ENCODE assay signal across 8 mouse cellular contexts in the genomic region with DNA sequence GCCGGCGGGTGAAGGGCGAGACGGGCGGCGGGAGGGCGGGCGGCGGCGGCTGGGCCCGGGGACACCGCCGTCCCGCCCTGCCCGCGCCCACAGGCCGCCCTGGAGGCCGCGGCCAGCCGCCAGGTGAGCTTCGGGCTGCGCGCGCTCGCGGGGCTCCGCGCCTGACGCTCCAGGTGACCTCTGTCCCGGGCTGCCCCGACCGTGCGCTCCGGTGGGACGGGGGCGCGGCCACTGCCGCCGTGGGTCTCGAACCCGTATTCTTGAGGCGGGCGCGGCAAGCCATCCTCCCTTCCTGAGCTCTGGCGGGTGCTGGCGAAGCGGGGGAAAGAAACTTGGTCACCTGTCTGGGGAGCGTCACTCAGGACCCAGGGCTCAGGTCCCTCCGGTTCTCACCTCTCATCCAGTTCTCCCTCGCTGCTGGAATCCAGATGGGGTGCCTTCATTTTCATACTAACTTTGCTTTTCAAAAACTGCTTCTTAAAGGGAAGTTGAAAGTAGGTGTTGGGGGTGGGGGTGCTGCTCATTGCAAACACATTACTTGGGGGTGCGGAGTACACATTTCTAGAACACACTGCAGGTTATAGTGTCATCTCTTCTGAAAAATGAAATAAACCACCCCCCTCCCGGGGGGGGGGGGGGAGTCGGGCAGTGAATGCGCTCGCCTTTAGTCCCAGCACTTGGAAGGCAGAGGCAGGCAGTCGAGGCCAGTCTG. TPM values are rescaled to one million over a fixed set of nuclear protein-coding genes. Genes with fewer than 3 reads are reported as not detected.
DNase-seq lines count a peak whose midpoint lies in the region; ATAC-seq and TF ChIP-seq lines count a peak whose summit lies in the region.

Gene Atxn7, plus strand, starts transcription at position 40 of the 712 bp plus-strand sequence.
Gene Thoc7, minus strand, starts transcription at position 452 of the 712 bp plus-strand sequence.

- H3ac ChIP-seq in C2C12 (ENCODE audit: control insufficient read depth, insufficient read length, low read depth) = peak within 1 kb of the TSS; percentile 80

- no peaks in the 10 kb centered on the region for H3K27me3 ChIP-seq in C2C12 (ENCODE audit: control insufficient read depth, insufficient read depth, insufficient read length)
- H3K27me3 ChIP-seq in embryonic facial prominence, embryonic 14.5 days (replicated peaks; ENCODE audit: control insufficient read depth, insufficient read depth, low read length) = no peaks in the 10 kb centered on the region
- no peaks in the 10 kb centered on the region for H3K27me3 ChIP-seq in liver, embryonic 12.5 days (replicated peaks)
- H3K27me3 ChIP-seq in testis, adult 2 months (ENCODE audit: control insufficient read depth, insufficient read depth, low read length) = no peaks in the 10 kb centered on the region

- peaks cover 12% of the 10 kb centered on the region for H3K4me1 ChIP-seq in embryonic facial prominence, embryonic 14.5 days (ENCODE audit: control insufficient read depth, insufficient read depth, low read length)
- H3K4me1 ChIP-seq in liver, embryonic 12.5 days = peaks cover 46% of the 10 kb centered on the region
- H3K4me1 ChIP-seq in testis, adult 2 months (ENCODE audit: control insufficient read depth, insufficient read depth, low read length) = peaks cover 7% of the 10 kb centered on the region

- ATAC-seq in embryonic facial prominence, embryonic 14.5 days (ENCODE audit: low read depth) = peak; percentile 49
- ATAC-seq in liver, embryonic 12.5 days = peak; percentile 80

- WGBS in embryonic facial prominence, embryonic 14.5 days = 6% methylated on average over 19 of the region's 56 CpGs
- WGBS in liver, embryonic 12.5 days (ENCODE audit: insufficient replicate concordance) = 1% methylated on average over 45 of the region's 56 CpGs

- peaks cover 32% of the 10 kb centered on the region for H3K79me3 ChIP-seq in C2C12 (ENCODE audit: low read depth)

- H3K4me2 ChIP-seq in embryonic facial prominence, embryonic 14.5 days (ENCODE audit: low read depth, low read length) = peak within 1 kb of the TSS; percentile 70
- H3K4me2 ChIP-seq in liver, embryonic 12.5 days = peak within 1 kb of the TSS; percentile 87

- H3K9me3 ChIP-seq in embryonic facial prominence, embryonic 14.5 days (ENCODE audit: control insufficient read depth, low read length) = no peaks in the 10 kb centered on the region
- H3K9me3 ChIP-seq in liver, embryonic 12.5 days (replicated peaks) = no peaks in the 10 kb centered on the region

- DNase-seq in adrenal gland, postnatal 25 days = peak; percentile 44
- DNase-seq in embryonic facial prominence, embryonic 14.5 days (ENCODE audit: low spot score) = peak; percentile 29
- peak; percentile 21 to 45 for DNase-seq in heart, adult 9 months (ENCODE audit: low spot score in 2 of 2)
- peak; percentile 65 for DNase-seq in kidney, adult 9 months
- DNase-seq in naive thymus-derived CD4-positive, alpha-beta T cell, adult 2 months (ENCODE audit: low read depth) = peak; percentile 64

- H3K36me3 ChIP-seq in C2C12 (ENCODE audit: control insufficient read depth, insufficient read depth) = no peaks in the 10 kb centered on the region
- no peaks in the 10 kb centered on the region for H3K36me3 ChIP-seq in embryonic facial prominence, embryonic 14.5 days (ENCODE audit: control insufficient read depth, insufficient read depth, low read length)
- peaks cover 2% of the 10 kb centered on the region; the same call in 1 of the 2 replicates for H3K36me3 ChIP-seq in liver, embryonic 12.5 days
- no peaks in the 10 kb centered on the region for H3K36me3 ChIP-seq in testis, adult 2 months (ENCODE audit: control insufficient read depth, insufficient read depth, low read length)

- peak; percentile 47; the same call in 1 of the 2 replicates for TF ChIP-seq POLR2A in testis, adult 2 months (IDR thresholded peaks at IDR 0.05; ENCODE audit: control insufficient read depth, low read depth, low read length)

- peaks cover 41% of the 10 kb centered on the region for H3K79me2 ChIP-seq in C2C12 (ENCODE audit: control insufficient read depth, insufficient read depth)

- peak within 1 kb of the TSS; percentile 97 for H3K9ac ChIP-seq in embryonic facial prominence, embryonic 14.5 days (ENCODE audit: low read depth, low read length)
- H3K9ac ChIP-seq in liver, embryonic 12.5 days = peak within 1 kb of the TSS; percentile 97

- no peak for TF ChIP-seq CTCF in C2C12 (IDR thresholded peaks at IDR 0.05; ENCODE audit: control insufficient read depth, insufficient read depth, insufficient read length)
- no peak for TF ChIP-seq CTCF in testis, adult 2 months (IDR thresholded peaks at IDR 0.05; ENCODE audit: control insufficient read depth, insufficient read depth, insufficient replicate concordance, low read depth, low read length)

- peak within 1 kb of the TSS; percentile 84 for H3K27ac ChIP-seq in embryonic facial prominence, embryonic 14.5 days (replicated peaks; ENCODE audit: low read depth, low read length)
- peak within 1 kb of the TSS; percentile 87 for H3K27ac ChIP-seq in liver, embryonic 12.5 days
- peak within 1 kb of the TSS; percentile 94 for H3K27ac ChIP-seq in testis, adult 2 months (ENCODE audit: control insufficient read depth, insufficient read depth, low read depth, low read length)

- peak within 1 kb of the TSS; percentile 60 for H3K4me3 ChIP-seq in C2C12 (ENCODE audit: insufficient read depth, poor library complexity, severe bottlenecking)
- peak within 1 kb of the TSS; percentile 93 for H3K4me3 ChIP-seq in embryonic facial prominence, embryonic 14.5 days (ENCODE audit: low read depth, low read length)
- peak within 1 kb of the TSS; percentile 96 for H3K4me3 ChIP-seq in liver, embryonic 12.5 days
- peak within 1 kb of the TSS; percentile 94 for H3K4me3 ChIP-seq in testis, adult 2 months (ENCODE audit: control insufficient read depth, low read depth, low read length)

TF ChIP-seq in C2C12, 6 proteins besides CTCF, POLR2A, EP300 and RAD21:
- no peak for TF ChIP-seq USF1 (IDR thresholded peaks at IDR 0.05; ENCODE audit: low read depth)
- TF ChIP-seq MYOD1 (IDR thresholded peaks at IDR 0.05; ENCODE audit: control insufficient read depth, insufficient read length, low read depth) = no peak
- TF ChIP-seq MAX (IDR thresholded peaks at IDR 0.05) = no peak
- TF ChIP-seq MYOG (IDR thresholded peaks at IDR 0.05; ENCODE audit: control insufficient read depth, extremely low read depth, insufficient read length) = no peak
- no peak for TF ChIP-seq FOSL1 (IDR thresholded peaks at IDR 0.05; ENCODE audit: insufficient read depth, low read length, poor library complexity, severe bottlenecking)
- no peak for TF ChIP-seq CEBPB (IDR thresholded peaks at IDR 0.05; ENCODE audit: low read depth)

RNA-seq across cellular contexts. Expression of gene Atxn7, which starts in this region (rescaled TPM):
- 1.9 TPM for polyA plus RNA-seq in C2C12 (2012; fragmentation: generic; extraction: Trizol)
- total RNA-seq in adrenal gland, postnatal 25 days (2021) = 28.7 and 30.4 TPM in 2 replicates
- 5.7 and 6.5 TPM in 2 replicates for polyA plus RNA-seq in embryonic facial prominence, embryonic 14.5 days (2014; fragmentation: Nextera tagmentation; extraction: Ambion mirVana)
- 2.0 and 2.5 TPM in 2 replicates for polyA plus RNA-seq in liver, embryonic 12.5 days (2016; fragmentation: Nextera tagmentation; extraction: Ambion mirVana)
- 18.8 and 19.5 TPM in 2 replicates for polyA plus RNA-seq in testis, adult 2 months (2012; rRNA removed)

RNA-seq across cellular contexts. Expression of gene Thoc7, which starts in this region (rescaled TPM):
- 63.8 TPM for polyA plus RNA-seq in C2C12 (2012; fragmentation: generic; extraction: Trizol)
- total RNA-seq in adrenal gland, postnatal 25 days (2021) = 105 and 129 TPM in 2 replicates
- polyA plus RNA-seq in embryonic facial prominence, embryonic 14.5 days (2014; fragmentation: Nextera tagmentation; extraction: Ambion mirVana) = 177 and 179 TPM in 2 replicates
- 116 TPM in 2 replicates for polyA plus RNA-seq in liver, embryonic 12.5 days (2016; fragmentation: Nextera tagmentation; extraction: Ambion mirVana)
- polyA plus RNA-seq in testis, adult 2 months (2012; rRNA removed) = 58.1 and 75.5 TPM in 2 replicates

Comparison
In these comparisons a context has a peak if more than half of its experiments do, and no peak if none do; other contexts are left out.
1. Peak in every context shown above with its lines: DNase-seq, ATAC-seq, H3K4me3 ChIP-seq and H3K27ac ChIP-seq.